Comparison of ENCODE assay signal across 8 mouse cellular contexts in genomic region chr13:37858508-37858907, GRCm38 (mm10).
DNase-seq lines count a peak whose midpoint lies in the region; ATAC-seq lines count a peak whose summit lies in the region.

No protein-coding gene starts in this region.

- peaks cover 78% of the 10 kb centered on the region for H3K4me1 ChIP-seq in heart, embryonic 10.5 days
- H3K4me1 ChIP-seq in embryonic facial prominence, embryonic 11.5 days (ENCODE audit: control insufficient read depth, insufficient read depth, low read length), result peaks cover 3% of the 10 kb centered on the region
- peaks cover 36% of the 10 kb centered on the region for H3K4me1 ChIP-seq in midbrain, embryonic 13.5 days (replicated peaks)

- DNase-seq in heart, embryonic 10.5 days (ENCODE audit: low spot score), result no peak
- no peak for DNase-seq in heart, postnatal 36 days
- DNase-seq in embryonic facial prominence, embryonic 11.5 days (ENCODE audit: low spot score), result no peak
- peak; percentile 71 for DNase-seq in kidney, adult 9 months
- no peak for DNase-seq in urinary bladder, adult 18-20 months (ENCODE audit: low spot score in 2 of 2)
- DNase-seq in ovary, postnatal 10 days (ENCODE audit: low spot score), result no peak

- H3K27ac ChIP-seq in heart, embryonic 10.5 days, result peak overlapping the region; percentile 95
- H3K27ac ChIP-seq in embryonic facial prominence, embryonic 11.5 days (replicated peaks; ENCODE audit: low read depth, low read length), result no peak overlapping the region
- H3K27ac ChIP-seq in midbrain, embryonic 13.5 days, result no peak overlapping the region

- H3K4me2 ChIP-seq in embryonic facial prominence, embryonic 11.5 days (ENCODE audit: low read depth, low read length), result peak overlapping the region; percentile 98
- H3K4me2 ChIP-seq in midbrain, embryonic 13.5 days (replicated peaks), result peak overlapping the region; percentile 96

- H3K36me3 ChIP-seq in heart, embryonic 10.5 days, result no peaks in the 10 kb centered on the region
- no peaks in the 10 kb centered on the region for H3K36me3 ChIP-seq in embryonic facial prominence, embryonic 11.5 days (replicated peaks; ENCODE audit: control insufficient read depth, insufficient read depth, low read depth, low read length)
- H3K36me3 ChIP-seq in midbrain, embryonic 13.5 days, result no peaks in the 10 kb centered on the region

- peak overlapping the region; percentile 70 for H3K4me3 ChIP-seq in heart, embryonic 10.5 days
- no peak overlapping the region; the same call in 1 of the 2 replicates for H3K4me3 ChIP-seq in embryonic facial prominence, embryonic 11.5 days (ENCODE audit: low read depth, low read length)
- peak overlapping the region; percentile 66 for H3K4me3 ChIP-seq in midbrain, embryonic 13.5 days (replicated peaks)

- intact Hi-C loops in heart, postnatal 36 days (cut with DNase I), result no loop called here

- no peaks in the 10 kb centered on the region for H3K27me3 ChIP-seq in heart, embryonic 10.5 days (ENCODE audit: insufficient read depth, poor library complexity, severe bottlenecking)
- H3K27me3 ChIP-seq in embryonic facial prominence, embryonic 11.5 days (ENCODE audit: control insufficient read depth, insufficient read depth, low read length), result no peaks in the 10 kb centered on the region
- peaks cover 29% of the 10 kb centered on the region for H3K27me3 ChIP-seq in midbrain, embryonic 13.5 days

- 35% methylated on average over 9 of the region's 9 CpGs for WGBS in heart, embryonic 10.5 days
- 25% methylated on average over 9 of the region's 9 CpGs for WGBS in embryonic facial prominence, embryonic 11.5 days
- 38% methylated on average over 9 of the region's 9 CpGs for WGBS in midbrain, embryonic 13.5 days

- H3K9ac ChIP-seq in embryonic facial prominence, embryonic 11.5 days (replicated peaks; ENCODE audit: low read length), result peak overlapping the region; percentile 59
- H3K9ac ChIP-seq in midbrain, embryonic 13.5 days (replicated peaks), result peak overlapping the region; percentile 74; the same call in 1 of the 2 replicates

- ATAC-seq in embryonic facial prominence, embryonic 11.5 days (replicated peaks; ENCODE audit: insufficient number of reproducible peaks, low FRiP score, low TSS enrichment, low read depth), result no peak
- 0 out of 2 replicates have a peak, but pooled peaks have one; percentile 17 for ATAC-seq in midbrain, embryonic 13.5 days
- no peak for ATAC-seq in CD4-positive, CD25-positive, alpha-beta regulatory T cell, adult 4 months

- no peaks in the 10 kb centered on the region for H3K9me3 ChIP-seq in heart, embryonic 10.5 days
- H3K9me3 ChIP-seq in embryonic facial prominence, embryonic 11.5 days (replicated peaks; ENCODE audit: control insufficient read depth, low read length), result no peaks in the 10 kb centered on the region
- no peaks in the 10 kb centered on the region for H3K9me3 ChIP-seq in midbrain, embryonic 13.5 days
